Mouse (Mus musculus) monocyte, adult 5-6 weeks (primary cell): Measurements from ENCODE around the gene Fkbpl. TPM values are rescaled to one million over a fixed set of nuclear protein-coding genes. Genes with fewer than 3 reads are reported as not detected.

Source experiments
- ATAC-seq: fragments of 153-309, 156-312 bp; replicated peaks from 2 replicates; pipeline ENCODE4 v1.8.0; 2017; ENCODE audit warnings: mild to moderate bottlenecking; ENCODE audit not compliant: low TSS enrichment, insufficient number of reproducible peaks, severe bottlenecking, poor library complexity, low FRiP score
- total RNA-seq: library from RNA; stranded (forward); fragments of 200-1000, 200-491, 200-594 nt; gene quantifications from 3 replicates; pipeline ENCODE4 v1.2.3, GENCODE M21; 2017

The Fkbpl gene
- 5.6 to 15.1 TPM (median 6.4 TPM) in 3 replicates for total RNA-seq

DNA sequence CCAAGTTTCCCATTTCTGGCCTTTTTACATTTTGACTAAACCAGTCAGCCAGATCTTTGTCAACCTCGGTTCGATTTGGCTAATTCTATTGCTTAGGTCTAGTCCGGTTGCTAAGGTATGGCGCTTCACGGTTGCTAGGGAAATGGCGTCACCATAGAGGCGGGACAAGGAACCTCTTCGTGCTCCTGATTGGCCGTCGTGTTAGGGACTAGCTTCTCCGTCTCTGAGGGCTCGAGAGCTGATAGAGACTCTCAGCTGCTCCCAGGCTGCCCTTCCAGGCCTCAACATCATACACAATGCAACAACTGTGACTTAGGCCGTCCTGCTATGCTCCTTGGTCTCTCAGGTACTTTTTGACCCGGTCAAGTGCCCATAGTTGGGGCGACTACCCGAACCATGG lies at the start of gene Fkbpl:
Gene Fkbpl, plus strand, starts transcription at position 157 of the 400 bp plus-strand sequence.
- ATAC-seq, result peak; percentile 79

GRCm38 (mm10) chr17:34596098-34596497 lies 48.5 kb upstream of the Fkbpl start:
- no peak for ATAC-seq

DNA sequence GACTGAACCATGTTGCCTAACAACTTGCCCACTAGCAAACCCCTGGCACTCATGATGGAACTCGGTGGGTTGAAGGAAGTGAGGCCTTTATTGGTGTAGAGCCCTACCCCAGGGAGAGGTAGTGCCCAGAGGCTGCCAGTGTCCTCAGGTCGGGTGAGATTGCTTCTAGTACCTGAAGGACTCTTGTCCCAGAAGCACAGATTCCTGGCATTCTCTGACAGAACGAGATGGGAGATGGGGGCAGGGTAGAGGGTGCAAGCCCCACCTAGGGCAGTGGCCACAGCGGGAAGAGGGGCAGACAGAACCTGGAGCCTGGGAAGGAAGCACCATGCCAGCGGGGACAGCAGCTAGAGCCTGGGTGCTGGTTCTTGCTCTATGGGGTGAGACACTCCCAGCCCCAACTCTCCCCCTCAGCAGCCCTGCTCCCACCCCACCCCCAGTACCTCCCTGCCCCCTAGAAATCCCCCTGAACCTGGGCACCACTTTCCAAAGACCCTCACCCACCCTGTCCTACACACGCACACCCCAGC lies 46.9 kb upstream of the Fkbpl start, which contains the start of gene Ager:
Gene Ager, plus strand, starts transcription at position 297 of the 530 bp plus-strand sequence.
- no peak for ATAC-seq

DNA sequence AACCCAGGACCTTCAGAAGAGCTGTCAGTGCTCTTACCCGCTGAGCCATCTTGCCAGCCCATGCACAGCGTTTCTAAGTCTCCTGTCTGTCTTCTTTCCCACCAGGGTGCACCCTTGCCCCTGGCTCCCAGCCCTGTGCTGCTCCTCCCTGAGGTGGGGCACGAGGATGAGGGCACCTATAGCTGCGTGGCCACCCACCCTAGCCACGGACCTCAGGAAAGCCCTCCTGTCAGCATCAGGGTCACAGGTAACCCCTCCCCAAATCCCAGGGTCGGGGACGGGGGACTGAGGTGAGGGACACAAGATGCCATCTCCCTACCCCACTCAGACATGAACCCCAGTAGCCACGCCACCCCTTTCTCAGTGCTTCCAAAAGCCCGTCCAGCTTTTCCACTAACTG lies 44.7 kb upstream of the Fkbpl start:
- ATAC-seq, result no peak

DNA sequence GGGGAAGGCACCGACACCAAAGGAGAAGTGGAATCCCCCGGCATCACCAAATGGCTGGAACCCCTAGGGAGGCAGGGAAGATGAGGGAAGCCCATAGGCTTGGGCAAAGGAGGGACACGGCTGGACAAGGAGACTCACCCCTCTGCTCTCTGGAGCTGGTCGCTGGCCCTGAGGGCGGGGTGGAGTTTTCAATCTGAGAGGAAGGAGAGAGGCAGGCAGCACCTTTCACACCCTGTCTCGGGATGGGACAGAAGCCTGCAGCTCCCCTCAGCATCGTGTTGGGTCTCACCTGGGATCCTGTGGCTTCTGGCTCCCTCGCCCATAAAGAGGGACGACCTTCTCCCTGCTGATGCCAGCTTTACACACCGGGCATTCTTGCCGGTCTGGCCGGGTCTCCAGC lies 42.8 kb upstream of the Fkbpl start:
- no peak for ATAC-seq

GRCm38 (mm10) chr17:34603375-34604060 lies 41.0 kb upstream of the Fkbpl start, which contains the start of gene Rnf5:
Gene Rnf5 (minus strand): TSS chr17:34603690.
- ATAC-seq, result peak; percentile 74

DNA sequence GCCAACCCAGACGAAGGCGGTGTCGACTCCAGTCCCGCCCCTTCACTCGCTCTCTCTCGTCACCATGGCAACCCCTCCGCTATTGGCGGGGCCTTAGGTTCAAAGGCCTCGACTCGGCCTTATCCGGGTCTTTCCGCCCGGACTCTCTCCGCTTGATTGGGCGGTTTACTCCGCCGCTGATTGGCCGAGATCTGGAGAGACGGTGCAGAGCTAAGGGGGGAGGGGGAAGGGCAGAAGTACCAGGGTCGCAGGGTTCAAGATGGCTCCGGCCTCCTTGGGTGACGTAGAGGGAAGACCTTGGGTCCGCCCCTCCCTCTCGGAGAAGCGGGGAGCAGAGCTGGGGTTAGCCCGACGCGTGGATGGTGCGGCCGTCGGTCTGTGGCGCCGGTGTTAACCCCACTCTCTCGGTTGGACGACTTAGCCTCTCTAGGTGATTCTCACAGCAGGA lies 40.5 kb upstream of the Fkbpl start, which contains the start of gene Agpat1:
Gene Agpat1, plus strand, starts transcription at position 202 of the 448 bp plus-strand sequence.
- peak; percentile 77 for ATAC-seq

- peak; percentile 1; the same call in 1 of the 2 replicates for ATAC-seq
These were observed 39.9 kb upstream of the Fkbpl start for GRCm38 (mm10) chr17:34604511-34605237.

DNA sequence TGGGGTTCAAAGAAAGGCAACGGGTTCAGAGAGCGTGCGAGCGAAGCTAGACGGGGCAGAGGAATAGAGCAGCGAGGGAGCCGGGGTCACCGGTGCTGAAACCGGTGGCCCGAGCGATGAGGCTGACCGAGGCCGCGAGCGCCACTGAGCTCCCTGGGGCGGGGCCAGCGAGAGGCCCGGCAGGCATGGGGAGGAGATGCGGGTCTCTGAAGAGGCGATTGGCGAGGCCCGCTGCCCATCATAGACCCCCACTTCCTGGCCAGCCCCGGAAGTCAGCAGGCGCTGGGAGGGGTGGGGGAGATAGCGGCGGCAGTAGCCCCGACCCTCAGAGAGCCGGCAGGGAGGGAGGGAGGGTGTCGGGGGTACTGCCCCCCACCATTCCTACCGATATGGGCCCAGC lies 39.0 kb upstream of the Fkbpl start:
- peak; percentile 40 for ATAC-seq

DNA sequence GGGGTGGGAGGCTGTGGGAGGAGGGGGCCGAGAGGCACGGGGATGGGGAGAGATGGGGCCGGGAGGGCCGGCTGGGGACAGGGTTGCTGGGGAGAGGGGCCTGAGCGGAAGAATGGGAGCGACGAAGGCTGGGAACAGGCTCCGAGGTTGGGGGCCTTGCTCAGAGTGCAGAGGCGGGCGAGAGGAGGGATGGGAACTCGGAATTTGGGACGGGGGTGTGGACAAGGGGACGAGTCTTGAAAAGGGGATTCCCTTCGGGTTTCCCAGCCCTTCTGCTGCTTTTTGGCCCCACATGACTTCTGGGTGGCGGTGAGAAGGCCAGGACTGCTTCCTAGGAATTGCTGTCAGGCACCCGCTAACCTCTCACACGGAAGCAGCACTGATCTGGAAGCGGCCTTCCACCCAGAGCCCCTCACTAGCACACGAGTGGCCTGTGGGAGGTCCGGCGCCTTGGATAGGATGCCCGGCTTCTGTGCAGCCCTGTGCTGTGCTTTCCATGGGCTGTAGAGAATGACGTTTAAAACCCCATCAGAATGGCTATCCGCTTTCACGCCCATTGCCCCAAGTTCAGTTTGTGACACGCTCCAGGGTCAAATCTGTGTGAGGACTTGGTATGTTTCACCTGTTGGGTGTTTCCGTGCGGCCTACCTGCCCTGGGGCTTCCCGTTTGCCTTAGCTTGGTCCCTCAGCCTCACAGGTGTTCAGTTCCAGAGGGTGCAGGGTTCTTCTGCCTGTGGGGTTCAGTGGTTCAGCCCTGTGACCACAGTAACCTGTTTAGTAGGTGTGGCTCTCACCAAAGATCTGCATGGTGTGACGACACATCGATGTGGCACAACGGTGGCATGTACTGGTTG lies 38.2 kb upstream of the Fkbpl start:
- no peak for ATAC-seq

DNA sequence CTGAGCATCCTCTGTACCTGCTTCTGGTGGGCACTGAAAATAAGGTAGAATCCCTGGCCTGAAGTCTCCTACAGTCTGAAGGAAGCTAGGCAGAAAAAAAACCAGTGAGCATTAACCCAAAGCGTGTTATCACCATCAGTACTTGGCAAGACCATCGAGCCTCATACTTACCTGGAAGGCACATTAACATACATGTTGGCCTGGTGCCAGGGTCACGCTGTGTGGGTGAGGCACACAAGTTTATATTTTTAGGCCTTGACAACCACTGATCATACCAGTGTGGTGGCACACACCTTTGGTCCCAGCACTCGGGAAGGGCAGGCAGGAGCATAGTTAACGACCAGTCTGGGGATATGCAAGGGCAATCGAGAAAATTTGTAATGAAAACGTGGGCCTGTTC lies 36.6 kb upstream of the Fkbpl start:
- ATAC-seq, result no peak

DNA sequence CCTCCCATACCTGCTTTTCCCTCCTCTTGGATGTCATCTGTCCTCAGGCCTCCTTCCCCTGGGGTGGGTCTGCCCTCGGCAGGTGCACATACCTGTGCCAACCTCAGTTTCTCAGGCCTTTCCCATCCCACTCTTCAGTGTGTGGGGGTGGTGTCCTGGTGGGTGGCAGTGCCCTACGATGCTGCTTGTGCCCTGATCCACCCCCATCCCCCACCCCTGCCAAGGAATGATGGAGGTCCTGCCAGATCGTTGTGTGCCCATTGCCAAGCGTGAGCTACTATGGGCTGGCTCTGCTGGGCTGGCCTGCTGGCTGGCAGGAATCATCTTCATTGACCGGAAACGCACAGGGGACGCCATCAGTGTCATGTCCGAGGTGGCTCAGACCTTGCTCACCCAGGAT lies 33.5 kb upstream of the Fkbpl start:
- ATAC-seq, result no peak

GRCm38 (mm10) chr17:34613054-34613645 lies 31.4 kb upstream of the Fkbpl start:
- no peak for ATAC-seq

GRCm38 (mm10) chr17:34613830-34614229 lies 30.7 kb upstream of the Fkbpl start:
- no peak for ATAC-seq

DNA sequence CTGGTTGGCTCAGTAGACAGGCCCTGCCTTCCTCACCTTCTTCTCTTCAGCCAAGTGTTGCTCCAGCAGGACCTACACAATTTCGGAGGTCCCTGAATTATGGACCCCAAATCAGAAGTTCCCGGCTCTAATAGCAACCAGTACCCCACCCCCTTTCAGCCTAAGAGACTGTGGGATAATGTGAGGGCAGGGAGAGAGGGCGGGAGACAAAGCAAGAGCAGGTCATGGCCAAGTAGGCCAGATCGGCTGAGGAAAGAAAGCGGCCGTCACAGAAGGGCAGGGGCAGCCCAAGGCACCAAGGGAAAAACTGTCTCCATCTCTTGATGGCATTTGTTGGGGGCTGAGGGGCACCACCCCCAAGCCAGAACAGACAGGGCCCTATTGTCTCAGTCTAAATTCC lies 28.7 kb upstream of the Fkbpl start, which contains the start of gene Egfl8:
Gene Egfl8, minus strand, starts transcription at position 101 of the 400 bp plus-strand sequence.
- no peak for ATAC-seq

DNA sequence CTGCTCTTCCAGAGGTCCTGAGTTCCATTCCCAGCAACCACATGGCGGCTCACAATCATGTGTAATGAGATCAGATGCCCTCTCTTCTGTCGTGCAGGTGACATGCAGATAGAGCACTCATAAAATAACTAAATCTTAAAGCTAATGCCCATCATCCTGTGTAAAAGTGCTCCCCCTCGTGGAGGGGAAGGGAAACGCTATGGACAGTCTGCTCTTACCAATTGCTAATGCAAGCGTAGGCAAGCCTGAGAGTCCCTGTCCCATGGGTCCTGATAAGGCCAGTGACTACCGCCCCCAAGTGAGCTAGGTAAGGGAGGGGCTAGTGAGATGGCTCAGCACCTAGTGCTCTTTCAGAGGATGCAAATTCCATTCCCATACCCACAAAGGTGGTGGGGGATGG lies 25.6 kb upstream of the Fkbpl start:
- peak; percentile 77 for ATAC-seq

DNA sequence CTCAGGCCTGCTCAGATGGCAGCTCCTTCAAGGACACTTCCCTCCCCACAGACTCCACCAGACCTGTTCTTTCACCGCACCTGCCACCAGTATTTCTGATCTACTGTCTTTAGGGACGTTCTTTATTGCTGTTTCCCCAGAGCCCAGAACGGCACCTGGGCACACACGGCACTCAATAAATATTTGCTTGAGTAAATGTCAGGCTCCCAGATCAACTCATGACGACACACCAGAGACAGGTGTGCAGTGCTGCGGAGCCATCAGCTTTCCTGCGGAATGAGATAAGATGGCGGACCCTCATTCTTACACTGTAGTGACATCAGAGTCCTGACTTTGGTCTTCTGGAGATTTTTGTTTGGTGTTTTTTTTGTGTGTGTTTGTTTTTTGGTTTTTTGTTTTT lies 23.6 kb upstream of the Fkbpl start:
- ATAC-seq, result no peak

DNA sequence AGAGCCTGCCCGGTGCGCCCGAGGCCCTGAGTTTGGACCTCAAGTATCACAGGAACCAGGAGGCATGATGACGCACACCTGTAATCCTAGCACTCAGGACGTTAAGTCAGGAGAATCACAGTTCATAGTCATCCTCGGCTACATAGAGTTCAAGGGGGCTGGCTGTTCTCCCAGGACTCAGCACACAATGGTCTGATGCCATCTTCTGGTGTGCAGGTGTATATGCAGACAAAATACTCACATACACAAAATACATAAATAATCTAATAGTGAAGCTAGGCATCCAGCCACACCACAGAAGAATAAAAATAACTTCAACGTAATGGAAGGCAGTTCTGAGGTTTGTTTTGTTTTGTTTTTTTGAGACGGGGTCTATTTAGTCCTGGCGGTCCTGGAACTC lies 21.4 kb upstream of the Fkbpl start:
- ATAC-seq, result no peak
